Mouse (Mus musculus): Measurements from ENCODE around the gene Msi2. TPM values are rescaled to one million over a fixed set of nuclear protein-coding genes. Genes with fewer than 3 reads are reported as not detected.
A peak's percentile ranks its signal among the peaks of the same experiment; 100 is the strongest.

The Msi2 gene
- total RNA-seq, 2 experiments from 2014 or later: 116 to 123 TPM

- intact Hi-C loops (cut with DNase I): no loop called here
- no peak for DNase-seq (ENCODE audit: low spot score in 2 of 2)
Observed at GRCm38 (mm10) chr11:88557116-88557768, 161.1 kb downstream of the Msi2 start.

DNA sequence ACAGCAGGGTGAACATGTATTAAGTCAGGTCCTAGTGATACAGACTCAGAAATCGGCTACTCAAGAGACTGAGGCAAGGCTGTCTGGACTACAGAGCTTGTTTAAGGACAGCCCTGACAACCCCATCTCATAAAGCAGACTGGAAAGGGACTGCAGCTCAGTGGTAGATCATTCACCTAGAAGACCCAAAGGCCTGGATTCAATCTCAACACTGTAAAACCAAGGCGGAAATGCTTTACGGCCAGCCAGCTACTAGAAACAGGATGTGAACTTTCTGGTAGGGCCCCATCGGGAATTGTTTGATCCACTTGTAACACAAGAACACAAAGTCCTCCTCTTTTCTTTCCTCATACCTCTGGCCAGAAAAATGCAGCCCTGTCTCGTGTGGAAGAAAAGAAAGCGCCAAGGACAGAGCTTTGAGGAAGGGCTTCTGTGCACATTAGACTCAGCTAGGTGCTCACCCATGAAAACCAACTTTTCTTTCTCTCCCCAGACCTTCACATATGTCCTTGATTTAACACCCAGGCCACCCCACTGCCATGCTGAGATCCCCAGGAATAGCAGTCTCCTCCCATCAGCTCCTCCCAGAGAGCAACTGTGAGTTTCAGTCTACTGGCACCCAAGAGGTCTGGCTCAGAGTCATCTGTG lies 162.3 kb downstream of the Msi2 start:
- DNase-seq (ENCODE audit: low spot score in 2 of 2): no peak
- intact Hi-C loops (cut with DNase I): no loop called here

GRCm38 (mm10) chr11:88555232-88555818 lies 163.0 kb downstream of the Msi2 start:
- intact Hi-C loops (cut with DNase I): no loop called here
- DNase-seq (ENCODE audit: low spot score in 2 of 2): no peak

- intact Hi-C loops (cut with DNase I): loop anchor here (5.0 kb wide), 3 partner anchors 59 to 269 kb away; partner anchors contain the start of gene Msi2
- DNase-seq (ENCODE audit: low spot score in 2 of 2): no peak
Observed at GRCm38 (mm10) chr11:88553521-88554310, 164.6 kb downstream of the Msi2 start.

GRCm38 (mm10) chr11:88552987-88553386 lies 165.3 kb downstream of the Msi2 start:
- intact Hi-C loops (cut with DNase I): loop anchor here (5.0 kb wide), 3 partner anchors 59 to 269 kb away; partner anchors contain the start of gene Msi2

GRCm38 (mm10) chr11:88552385-88552784 lies 165.9 kb downstream of the Msi2 start:
- intact Hi-C loops (cut with DNase I): loop anchor here (5.0 kb wide), 3 partner anchors 60 to 270 kb away; partner anchors contain the start of gene Msi2
- DNase-seq (ENCODE audit: low spot score in 2 of 2): no peak

More at GRCm38 (mm10) chr11:88552987-88553386, 165.3 kb downstream of the Msi2 start:
- DNase-seq (ENCODE audit: low spot score in 2 of 2): peak; percentile 57 to 78

- DNase-seq (ENCODE audit: low spot score in 2 of 2): peak; percentile 42 to 77
- intact Hi-C loops (cut with DNase I): loop anchor here (5.0 kb wide), 3 partner anchors 61 to 271 kb away; partner anchors contain the start of gene Msi2
Observed at GRCm38 (mm10) chr11:88551034-88551433, 167.3 kb downstream of the Msi2 start.

- intact Hi-C loops (cut with DNase I): loop anchor here (5.0 kb wide), 3 partner anchors 62 to 272 kb away; partner anchors contain the start of gene Msi2
- DNase-seq (ENCODE audit: low spot score in 2 of 2): no peak
Observed at GRCm38 (mm10) chr11:88550083-88550907, 168.0 kb downstream of the Msi2 start.

GRCm38 (mm10) chr11:88549529-88549900 lies 168.8 kb downstream of the Msi2 start:
- no peak for DNase-seq (ENCODE audit: low spot score in 2 of 2)
- intact Hi-C loops (cut with DNase I): no loop called here

DNA sequence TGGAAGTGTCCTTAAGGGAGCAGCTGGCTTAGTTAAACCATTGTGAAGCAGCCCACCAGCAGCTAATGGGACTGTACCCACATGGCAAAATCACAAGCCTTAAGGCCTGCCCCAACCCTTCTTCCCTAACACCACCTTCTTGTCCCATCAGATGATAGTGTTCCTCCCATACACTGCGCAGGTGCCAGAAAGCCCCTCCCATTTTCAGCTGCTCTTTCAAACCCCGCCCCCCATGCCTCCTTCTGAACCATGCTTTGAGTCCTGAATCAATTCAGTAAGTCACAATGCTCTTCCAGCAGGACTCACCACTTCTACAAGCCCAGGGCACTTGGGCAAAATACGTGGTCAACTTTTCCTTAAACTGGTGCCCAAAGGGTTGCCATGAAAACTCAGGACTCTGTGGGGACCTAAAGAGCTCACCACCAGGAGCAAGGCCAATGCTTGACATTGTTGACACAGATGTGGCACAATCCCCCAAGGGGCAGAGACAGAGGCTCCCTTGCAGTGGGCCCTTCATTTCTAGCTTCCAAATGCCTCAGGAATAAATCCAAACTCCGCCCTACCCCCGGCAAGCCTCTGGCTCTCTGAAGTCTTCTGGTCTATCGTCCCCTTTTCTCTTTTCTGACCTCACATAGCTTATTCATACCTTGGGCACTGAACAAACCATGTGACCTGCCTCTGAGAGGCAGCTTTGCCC lies 169.3 kb downstream of the Msi2 start:
- no peak for DNase-seq (ENCODE audit: low spot score in 2 of 2)
- intact Hi-C loops (cut with DNase I): no loop called here

DNA sequence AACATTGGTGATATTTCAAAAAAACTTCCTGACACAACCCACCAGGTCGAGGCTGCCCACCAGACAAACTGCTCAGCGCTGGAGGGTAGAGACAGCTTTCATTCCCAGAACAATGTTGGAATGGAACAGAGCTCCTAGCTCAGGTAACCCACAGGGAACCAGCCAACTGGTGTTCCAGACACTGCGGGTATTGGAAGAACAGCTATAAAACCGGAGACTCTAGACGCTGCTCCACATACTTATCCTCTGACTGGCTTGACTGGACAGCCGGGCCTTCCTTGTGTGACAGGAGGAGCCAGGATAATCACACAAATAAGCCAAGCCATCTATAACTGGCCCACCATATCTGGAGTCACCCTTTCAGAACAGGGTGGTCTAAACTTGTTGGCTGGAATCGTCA lies 169.9 kb downstream of the Msi2 start:
- intact Hi-C loops (cut with DNase I): no loop called here
- no peak for DNase-seq (ENCODE audit: low spot score in 2 of 2)

DNA sequence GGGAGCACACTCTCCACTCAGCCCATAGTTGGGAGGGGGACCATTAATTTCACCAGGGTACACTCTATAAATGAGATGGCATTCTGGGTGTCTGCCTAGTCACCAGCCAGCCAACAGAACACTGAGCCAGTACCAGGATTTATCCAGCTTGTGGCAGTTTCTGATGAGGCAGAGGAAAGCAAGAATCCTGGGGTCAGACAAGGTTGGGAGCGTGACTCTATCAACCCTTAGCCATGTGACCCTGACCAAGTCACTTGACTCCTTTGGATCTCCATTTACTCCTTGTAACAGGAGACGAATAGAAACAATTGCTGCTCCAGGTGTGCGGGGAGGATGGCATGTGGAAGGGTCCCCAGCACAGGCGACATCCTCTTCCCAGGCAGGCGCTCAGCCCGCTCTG lies 174.5 kb downstream of the Msi2 start:
- intact Hi-C loops (cut with DNase I): no loop called here
- no peak for DNase-seq (ENCODE audit: low spot score in 2 of 2)

GRCm38 (mm10) chr11:88542817-88543216 lies 175.5 kb downstream of the Msi2 start:
- intact Hi-C loops (cut with DNase I): no loop called here
- no peak for DNase-seq (ENCODE audit: low spot score in 2 of 2)

- intact Hi-C loops (cut with DNase I): no loop called here
- DNase-seq (ENCODE audit: low spot score in 2 of 2): no peak
Observed at GRCm38 (mm10) chr11:88541666-88542639, 176.4 kb downstream of the Msi2 start.

DNA sequence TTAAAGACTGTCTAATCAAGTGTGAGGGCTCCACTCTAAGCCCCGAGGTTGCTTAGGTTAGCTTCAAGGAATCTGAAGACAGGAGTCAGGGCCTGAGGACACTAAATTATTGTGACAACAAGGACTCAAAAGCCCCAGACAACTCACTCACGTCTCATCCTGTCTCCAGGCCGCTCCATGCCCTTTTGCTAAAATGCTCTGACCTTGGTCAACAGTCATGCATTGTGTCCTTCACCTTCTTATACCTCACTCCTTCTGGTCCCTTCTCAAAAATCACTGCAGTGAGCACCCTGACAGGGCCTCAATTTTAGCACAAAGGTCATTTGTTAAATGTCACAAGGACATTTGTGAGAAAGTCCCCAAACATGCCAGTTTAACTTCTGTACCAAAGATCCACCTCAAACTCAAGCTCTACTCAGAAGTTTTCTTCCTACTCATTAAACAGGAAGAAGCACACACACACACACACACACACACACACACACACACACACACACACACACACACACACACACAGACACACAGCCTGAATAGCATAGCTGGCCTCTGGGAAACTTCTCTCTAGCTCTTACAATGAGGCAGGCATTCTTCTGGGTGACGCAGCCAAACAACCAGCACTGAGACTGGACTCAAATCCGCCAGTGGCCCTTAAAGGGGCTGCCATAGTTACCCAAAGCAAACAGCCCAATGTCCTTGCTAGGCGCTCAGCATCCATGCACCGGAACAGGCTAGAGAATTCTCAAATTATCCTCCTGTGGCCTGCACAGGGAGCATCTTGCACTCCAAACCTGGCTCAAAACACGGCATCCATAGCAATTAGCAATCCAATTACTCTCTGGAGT lies 178.5 kb downstream of the Msi2 start:
- no peak for DNase-seq (ENCODE audit: low spot score in 2 of 2)
- intact Hi-C loops (cut with DNase I): no loop called here

GRCm38 (mm10) chr11:88538710-88539340 lies 179.5 kb downstream of the Msi2 start:
- no peak for DNase-seq (ENCODE audit: low spot score in 2 of 2)
- intact Hi-C loops (cut with DNase I): no loop called here
